Mouse (Mus musculus): ENCODE measurements around the gene Tet3. TPM values are rescaled to one million over a fixed set of nuclear protein-coding genes. Genes with fewer than 3 reads are reported as not detected.

Gene Tet3
- total RNA-seq, 2 experiments from 2014 or later, result 63.7 to 77.2 TPM

GRCm38 (mm10) chr6:83443441-83444340 lies 15.2 kb downstream of the Tet3 start:
- intact Hi-C loops (cut with DNase I), result loop anchor here (2.0 to 5.0 kb wide), 2 partner anchors 59 to 71 kb away; no protein-coding TSS in a partner anchor
- DNase-seq (ENCODE audit: low spot score in 2 of 2), result peak; percentile 43 to 50

- DNase-seq (ENCODE audit: low spot score in 2 of 2), result peak; percentile 34 to 39
- intact Hi-C loops (cut with DNase I), result loop anchor here (2.0 to 5.0 kb wide), 2 partner anchors 58 to 70 kb away; no protein-coding TSS in a partner anchor
Measured at GRCm38 (mm10) chr6:83442639-83443038, 16.2 kb downstream of the Tet3 start.

- intact Hi-C loops (cut with DNase I), result loop anchor here (2.0 to 5.0 kb wide), 3 partner anchors 15 to 69 kb away; no protein-coding TSS in a partner anchor
- DNase-seq (ENCODE audit: low spot score in 2 of 2), result peak; percentile 87 to 94
Measured at GRCm38 (mm10) chr6:83441259-83442061, 17.4 kb downstream of the Tet3 start.

- DNase-seq (ENCODE audit: low spot score in 2 of 2), result peak; percentile 80 to 82
- intact Hi-C loops (cut with DNase I), result loop anchor here (1.0 to 5.0 kb wide), 4 partner anchors 16 to 101 kb away; partner anchors contain the start of gene Dguok
Measured at GRCm38 (mm10) chr6:83440510-83441258, 18.2 kb downstream of the Tet3 start.

GRCm38 (mm10) chr6:83440197-83440509 lies 18.7 kb downstream of the Tet3 start:
- intact Hi-C loops (cut with DNase I), result loop anchor here (1.0 to 5.0 kb wide), 4 partner anchors 17 to 101 kb away; partner anchors contain the start of gene Dguok
- no peak for DNase-seq (ENCODE audit: low spot score in 2 of 2)

GRCm38 (mm10) chr6:83439781-83440180 lies 19.1 kb downstream of the Tet3 start:
- peak; percentile 50 to 52 for DNase-seq (ENCODE audit: low spot score in 2 of 2)
- intact Hi-C loops (cut with DNase I), result loop anchor here (1.0 to 5.0 kb wide), 4 partner anchors 17 to 102 kb away; partner anchors contain the start of gene Dguok

- peak; percentile 46 to 76 for DNase-seq (ENCODE audit: low spot score in 2 of 2)
- intact Hi-C loops (cut with DNase I), result no loop called here
Measured at GRCm38 (mm10) chr6:83439119-83439767, 19.6 kb downstream of the Tet3 start.

- intact Hi-C loops (cut with DNase I), result no loop called here
- DNase-seq (ENCODE audit: low spot score in 2 of 2), result peak in 1 of 2 experiments; percentile 46
Measured at GRCm38 (mm10) chr6:83438584-83438983, 20.3 kb downstream of the Tet3 start.

GRCm38 (mm10) chr6:83437802-83438201 lies 21.1 kb downstream of the Tet3 start:
- intact Hi-C loops (cut with DNase I), result no loop called here
- no peak for DNase-seq (ENCODE audit: low spot score in 2 of 2)

GRCm38 (mm10) chr6:83437225-83437624 lies 21.7 kb downstream of the Tet3 start:
- intact Hi-C loops (cut with DNase I), result no loop called here
- DNase-seq (ENCODE audit: low spot score in 2 of 2), result no peak

GRCm38 (mm10) chr6:83436547-83436946 lies 22.3 kb downstream of the Tet3 start:
- intact Hi-C loops (cut with DNase I), result no loop called here
- no peak for DNase-seq (ENCODE audit: low spot score in 2 of 2)

- intact Hi-C loops (cut with DNase I), result no loop called here
- no peak for DNase-seq (ENCODE audit: low spot score in 2 of 2)
Measured at GRCm38 (mm10) chr6:83435174-83435573, 23.7 kb downstream of the Tet3 start.

GRCm38 (mm10) chr6:83433546-83433945 lies 25.3 kb downstream of the Tet3 start:
- no peak for DNase-seq (ENCODE audit: low spot score in 2 of 2)
- intact Hi-C loops (cut with DNase I), result no loop called here

GRCm38 (mm10) chr6:83432966-83433365 lies 25.9 kb downstream of the Tet3 start:
- DNase-seq (ENCODE audit: low spot score in 2 of 2), result no peak
- intact Hi-C loops (cut with DNase I), result no loop called here

- peak; percentile 53 to 57 for DNase-seq (ENCODE audit: low spot score in 2 of 2)
- intact Hi-C loops (cut with DNase I), result no loop called here
Measured at GRCm38 (mm10) chr6:83427968-83428731, 30.7 kb downstream of the Tet3 start.

- no peak for DNase-seq (ENCODE audit: low spot score in 2 of 2)
- intact Hi-C loops (cut with DNase I), result no loop called here
Measured at GRCm38 (mm10) chr6:83427512-83427911, 31.4 kb downstream of the Tet3 start.

- DNase-seq (ENCODE audit: low spot score in 2 of 2), result no peak
- intact Hi-C loops (cut with DNase I), result no loop called here
Measured at GRCm38 (mm10) chr6:83426576-83426975, 32.3 kb downstream of the Tet3 start.

- no peak for DNase-seq (ENCODE audit: low spot score in 2 of 2)
- intact Hi-C loops (cut with DNase I), result no loop called here
Measured at GRCm38 (mm10) chr6:83424053-83424404, 34.9 kb downstream of the Tet3 start.

Data from left cerebral cortex, postnatal 36 days (tissue).